Mouse (Mus musculus) spleen, adult 2 months (tissue): ENCODE measurements around the gene Gm42791. TPM values are rescaled to one million over a fixed set of nuclear protein-coding genes. Genes with fewer than 3 reads are reported as not detected.
A peak's percentile ranks its signal among the peaks of the same experiment; 100 is the strongest.

Experiments used
- DNase-seq, 2 experiments: peaks; one replicate each; pipeline versions ENCODE4 v3.0.0 to v3.0.0-alpha.2; 2012 to 2021; ENCODE audit warnings: low spot score in 2 of 2, low read depth in 1 of 2
- H3K27ac ChIP-seq: fragments of 200-500 bp; 2 replicates; pipeline ENCODE4 v1.5.1; 2012; ENCODE audit warnings: low read length, inconsistent platforms; ENCODE audit not compliant: insufficient read depth
- H3K27me3 ChIP-seq: fragments of 200-500 bp; 2 replicates; pipeline ENCODE4 v1.6.1; 2012; ENCODE audit warnings: mild to moderate bottlenecking, moderate library complexity, low read length, inconsistent platforms; ENCODE audit not compliant: control insufficient read depth, insufficient read depth
- H3K36me3 ChIP-seq: fragments of 200-500 bp; 2 replicates; pipeline ENCODE4 v1.6.1; 2012; ENCODE audit warnings: mild to moderate bottlenecking, low read length, inconsistent platforms; ENCODE audit not compliant: control insufficient read depth, insufficient read depth
- H3K4me1 ChIP-seq: fragments of 200-500 bp; 2 replicates; pipeline ENCODE4 v1.6.1; 2011; ENCODE audit warnings: inconsistent platforms; ENCODE audit not compliant: control insufficient read depth, insufficient read depth, insufficient read length
- H3K4me3 ChIP-seq: fragments of 200-500 bp; 2 replicates; pipeline ENCODE4 v1.5.1; 2011; ENCODE audit warnings: mild to moderate bottlenecking, inconsistent platforms; ENCODE audit not compliant: insufficient read depth, insufficient read length; ENCODE audit errors: extremely low read depth
- CTCF ChIP-seq: fragments of 200-500 bp; IDR thresholded peaks from 2 replicates; pipeline ENCODE4 v1.5.1; 2011; ENCODE audit warnings: mild to moderate bottlenecking, inconsistent platforms; ENCODE audit not compliant: insufficient read depth, insufficient read length, insufficient replicate concordance; ENCODE audit errors: extremely low read depth
- POLR2A ChIP-seq: fragments of 200-500 bp; IDR thresholded peaks from 2 replicates; pipeline ENCODE4 v1.6.1; 2011; ENCODE audit warnings: low read depth, low read length, inconsistent platforms
- WGBS: fragments of 180-500 bp; shearing (Covaris S2); methylation state at CpG from one replicate; pipeline ENCODE4 v1.1.7; 2018; 5-methylcytosine and 5-hydroxymethylcytosine counted together
- polyA plus RNA-seq: library from polyadenylated mRNA; depleted of rRNA; stranded (reverse); fragments of >200 nt; gene quantifications from 2 replicates; pipeline ENCODE4 v1.2.3, GENCODE M21; 2012; rRNA removed

The Gm42791 gene
- not detected in 2 replicates for polyA plus RNA-seq

GRCm38 (mm10) chr5:148994706-148995414 lies at the start of gene Gm42791:
Gene Gm42791 (minus strand): TSS chr5:148995147.
- H3K27ac ChIP-seq = peak within 1 kb of the TSS; percentile 71
- H3K4me1 ChIP-seq = no peaks in the 10 kb centered on the region
- H3K4me3 ChIP-seq = peak within 1 kb of the TSS; percentile 58
- TF ChIP-seq CTCF (no peak), POLR2A (no peak)
- WGBS = 6% methylated on average over 33 of the region's 33 CpGs
- no peaks in the 10 kb centered on the region for H3K36me3 ChIP-seq
- no peaks in the 10 kb centered on the region for H3K27me3 ChIP-seq
- peak in 1 of 2 experiments; percentile 70 for DNase-seq

GRCm38 (mm10) chr5:149044067-149044466 lies 49.1 kb upstream of the Gm42791 start:
- DNase-seq = no peak
- no peak overlapping the region for H3K27ac ChIP-seq
- H3K27me3 ChIP-seq = no peaks in the 10 kb centered on the region
- no peak overlapping the region for H3K4me3 ChIP-seq
- no peaks in the 10 kb centered on the region; the same call in 1 of the 2 replicates for H3K4me1 ChIP-seq
- 89% methylated on average over 4 of the region's 4 CpGs for WGBS
- TF ChIP-seq CTCF = no peak
- TF ChIP-seq POLR2A = no peak
- H3K36me3 ChIP-seq = peaks cover 6% of the 10 kb centered on the region

GRCm38 (mm10) chr5:149043240-149043639 lies 48.3 kb upstream of the Gm42791 start:
- H3K4me3 ChIP-seq = no peak overlapping the region
- H3K36me3 ChIP-seq = peaks cover 6% of the 10 kb centered on the region
- H3K4me1 ChIP-seq = no peaks in the 10 kb centered on the region; the same call in 1 of the 2 replicates
- no peak for DNase-seq
- no peaks in the 10 kb centered on the region for H3K27me3 ChIP-seq
- WGBS = 88% methylated on average over 6 of the region's 6 CpGs
- TF ChIP-seq CTCF (no peak), POLR2A (no peak)
- no peak overlapping the region for H3K27ac ChIP-seq

GRCm38 (mm10) chr5:149039825-149040224 lies 44.9 kb upstream of the Gm42791 start:
- no peaks in the 10 kb centered on the region for H3K4me1 ChIP-seq
- no peaks in the 10 kb centered on the region for H3K27me3 ChIP-seq
- H3K27ac ChIP-seq = no peak overlapping the region
- no peak for DNase-seq
- TF ChIP-seq POLR2A = no peak
- TF ChIP-seq CTCF = no peak
- 93% methylated on average over 5 of the region's 5 CpGs for WGBS
- no peaks in the 10 kb centered on the region for H3K36me3 ChIP-seq
- no peak overlapping the region for H3K4me3 ChIP-seq

GRCm38 (mm10) chr5:149037729-149038128 lies 42.8 kb upstream of the Gm42791 start:
- H3K36me3 ChIP-seq = no peaks in the 10 kb centered on the region
- TF ChIP-seq POLR2A = no peak
- TF ChIP-seq CTCF = no peak
- no peaks in the 10 kb centered on the region for H3K27me3 ChIP-seq
- H3K27ac ChIP-seq = no peak overlapping the region
- DNase-seq = no peak
- WGBS = 53% methylated on average over 10 of the region's 10 CpGs
- no peak overlapping the region for H3K4me3 ChIP-seq
- no peaks in the 10 kb centered on the region for H3K4me1 ChIP-seq

- no peak for DNase-seq
- H3K27ac ChIP-seq = no peak overlapping the region
- H3K4me1 ChIP-seq = no peaks in the 10 kb centered on the region
- H3K4me3 ChIP-seq = no peak overlapping the region
- TF ChIP-seq CTCF (no peak), POLR2A (no peak)
- no peaks in the 10 kb centered on the region for H3K36me3 ChIP-seq
- 93% methylated on average over 3 of the region's 3 CpGs for WGBS
- no peaks in the 10 kb centered on the region for H3K27me3 ChIP-seq
Measured at GRCm38 (mm10) chr5:149036920-149037319, 42.0 kb upstream of the Gm42791 start.

GRCm38 (mm10) chr5:149032438-149032837 lies 37.5 kb upstream of the Gm42791 start:
- Histone ChIP-seq H3K36me3 (no peaks in the 10 kb centered on the region), H3K4me1 (peaks cover 10% of the 10 kb centered on the region; the same call in 1 of the 2 replicates), H3K27ac (no peak overlapping the region), H3K4me3 (no peak overlapping the region), H3K27me3 (no peaks in the 10 kb centered on the region)
- 94% methylated on average over 4 of the region's 4 CpGs for WGBS
- TF ChIP-seq CTCF (no peak), POLR2A (no peak)
- no peak for DNase-seq
